Mouse (Mus musculus) cerebellum, adult 8-10 months (tissue): ENCODE data around the gene Wdr25.
A peak's percentile ranks its signal among the peaks of the same experiment; 100 is the strongest.
"Not testable (repeated sequence)": the region's sequence is repeated elsewhere in the genome, so short reads cannot be mapped to it uniquely, and the experiment has no call there.

Experiments
- DNase-seq: peaks from one replicate; pipeline ENCODE4 v3.0.0; 2022

Gene Wdr25

DNA sequence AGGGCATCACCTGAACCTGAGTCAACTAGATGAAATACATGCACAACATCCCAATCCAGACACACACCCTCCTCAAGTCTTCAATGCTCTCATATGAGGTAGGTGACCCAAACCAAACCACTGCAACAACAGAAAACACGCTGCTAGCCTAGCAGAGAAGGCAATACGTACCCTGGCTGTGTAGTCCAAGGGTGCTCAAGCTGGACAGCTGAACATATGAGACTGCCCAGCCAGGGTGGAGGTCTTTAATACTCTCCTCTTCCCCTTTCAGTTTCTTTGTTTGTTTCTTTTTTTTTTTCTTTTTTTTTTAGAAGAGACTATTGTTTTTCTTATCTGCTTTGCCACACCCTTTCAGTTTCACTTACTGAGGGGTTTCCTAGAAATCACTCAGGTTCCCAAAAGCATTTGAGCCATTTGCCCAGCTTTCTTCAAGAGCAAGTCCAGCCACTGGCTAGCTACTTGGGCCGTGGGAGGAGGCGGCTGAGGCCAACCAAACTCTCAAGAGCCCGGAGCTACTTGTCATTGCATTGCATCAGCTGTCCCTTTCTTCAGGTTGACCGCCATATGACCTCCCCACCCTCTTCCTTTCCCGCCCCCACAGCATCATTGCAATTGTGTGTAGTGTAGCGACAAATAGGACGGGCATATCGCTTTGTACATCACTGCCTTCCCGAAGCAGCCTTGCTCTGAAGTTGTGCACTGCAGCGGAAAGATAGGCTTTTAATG is at the start of gene Wdr25:
TSS of gene Wdr25 (plus strand) at position 643 of the 726 bp plus-strand sequence.
- DNase-seq = no peak

DNA sequence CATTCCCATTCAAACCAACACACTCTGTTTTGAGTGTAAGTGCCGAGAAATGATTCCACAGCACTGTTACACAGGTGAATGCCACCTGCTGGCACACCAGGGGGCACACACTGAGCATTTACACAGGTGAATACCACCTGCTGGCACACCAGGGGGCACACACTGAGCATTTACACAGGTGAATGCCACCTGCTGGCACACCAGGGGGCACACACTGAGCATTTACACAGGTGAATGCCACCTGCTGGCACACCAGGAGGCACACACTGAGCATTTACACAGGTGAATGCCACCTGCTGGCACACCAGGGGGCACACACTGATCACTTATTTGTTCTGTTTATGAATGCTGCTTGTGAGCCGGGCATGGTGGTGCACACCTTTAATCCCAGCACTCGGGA is 45.4 kb upstream of the Wdr25 start:
- DNase-seq = not testable (repeated sequence)

DNA sequence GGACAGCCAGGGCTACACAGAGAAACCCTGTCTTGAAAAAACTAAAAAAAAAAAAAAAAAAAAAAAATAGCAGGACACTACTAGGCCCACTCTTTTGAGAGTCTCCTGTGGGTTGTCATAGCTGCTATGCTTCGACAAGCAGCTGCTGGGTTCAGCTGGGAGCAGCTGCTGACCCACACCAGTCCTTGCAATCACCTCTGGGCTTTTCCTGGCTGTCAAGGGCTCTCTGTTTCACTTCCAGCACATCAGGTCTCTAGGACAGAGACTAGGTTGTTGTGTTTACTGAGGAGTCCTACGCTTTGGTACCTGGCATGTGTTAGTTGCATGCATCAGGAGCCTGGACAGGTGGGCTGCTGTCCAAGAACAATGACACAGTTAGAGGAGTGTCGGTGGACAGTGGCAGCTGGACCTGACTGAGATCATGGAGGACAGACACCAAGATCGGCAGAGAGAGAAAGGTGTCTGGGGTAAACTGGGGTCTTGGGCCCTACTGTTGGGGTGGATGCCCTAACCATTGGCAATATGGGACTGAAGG is 43.9 kb upstream of the Wdr25 start:
- no peak for DNase-seq

DNA sequence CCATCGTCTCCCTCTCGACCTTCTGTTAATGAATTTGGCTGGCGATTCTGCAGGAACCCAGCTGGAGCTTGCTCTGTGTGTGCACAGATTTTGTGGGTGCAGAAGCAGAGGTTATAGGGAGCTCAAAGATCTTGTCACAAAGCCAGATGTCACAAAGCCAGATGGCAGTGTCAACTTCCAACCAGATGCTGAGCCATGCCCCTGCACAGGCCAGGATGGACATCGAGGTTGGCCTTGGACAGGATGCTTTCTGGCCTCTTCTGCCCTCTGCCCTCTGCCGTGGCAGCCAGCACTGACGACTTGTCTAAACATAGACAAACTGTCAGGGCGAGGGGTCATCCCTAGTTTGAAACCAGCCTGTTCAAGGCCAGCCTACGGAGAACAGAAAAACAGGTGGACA is 43.3 kb upstream of the Wdr25 start:
- DNase-seq = no peak

DNA sequence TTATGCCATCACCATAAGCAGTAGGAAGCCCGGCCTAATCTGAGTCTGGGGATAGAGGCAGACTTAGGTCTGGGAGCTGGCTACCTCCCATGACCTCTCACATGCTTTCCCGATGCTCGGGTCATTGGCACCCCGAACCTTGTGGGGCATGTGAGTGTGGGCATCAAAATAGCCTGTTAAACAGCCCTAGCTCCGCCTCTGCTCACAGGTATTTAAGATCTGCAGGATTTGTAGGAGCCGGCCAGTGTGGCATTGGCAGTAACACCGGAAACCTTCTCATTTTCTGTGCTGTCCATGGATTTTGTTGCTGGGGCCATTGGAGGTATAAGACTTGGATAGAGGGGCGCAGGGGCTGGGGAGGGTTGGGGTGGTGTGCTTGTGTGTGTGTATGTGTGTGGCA is 42.5 kb upstream of the Wdr25 start:
- DNase-seq = no peak

DNA sequence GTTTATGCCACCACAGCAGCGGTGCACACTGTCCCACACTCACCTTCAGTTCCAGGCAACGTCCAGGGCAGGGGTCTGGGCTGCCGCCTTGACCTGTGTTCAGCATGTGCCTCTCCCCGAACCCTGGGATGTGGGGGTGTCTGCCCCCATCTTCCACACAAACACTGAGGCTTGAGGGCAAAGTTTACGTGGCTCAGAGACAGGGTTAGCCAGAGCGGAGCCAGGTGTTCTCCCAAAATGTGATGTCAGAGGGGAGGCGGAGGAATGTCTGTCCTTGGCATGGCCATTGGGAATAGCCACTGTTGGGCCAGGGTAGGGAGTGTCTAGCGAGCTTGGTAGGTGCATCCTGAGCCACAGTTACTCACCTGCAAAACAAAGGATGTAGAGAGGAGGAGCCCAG is 40.6 kb upstream of the Wdr25 start:
- DNase-seq = no peak

DNA sequence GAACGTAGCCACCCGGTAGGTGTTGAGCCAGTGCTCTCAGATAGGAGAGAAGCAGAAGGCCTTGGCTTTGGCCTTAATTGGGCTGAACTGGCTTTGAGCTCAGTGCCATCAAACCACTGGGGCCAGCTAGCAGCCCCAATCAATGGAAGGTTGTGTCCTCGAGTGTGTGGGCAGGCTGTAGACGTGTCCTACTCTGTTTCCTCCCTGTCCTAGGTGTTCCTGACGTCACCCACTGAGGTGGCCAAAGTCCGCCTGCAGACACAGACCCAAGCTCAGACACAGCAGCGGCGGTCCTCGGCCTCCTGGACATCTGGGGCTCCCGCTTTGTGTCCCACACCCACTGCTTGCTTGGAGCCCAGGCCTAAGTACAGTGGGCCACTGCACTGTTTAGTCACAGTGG is 38.4 kb upstream of the Wdr25 start:
- no peak for DNase-seq

DNA sequence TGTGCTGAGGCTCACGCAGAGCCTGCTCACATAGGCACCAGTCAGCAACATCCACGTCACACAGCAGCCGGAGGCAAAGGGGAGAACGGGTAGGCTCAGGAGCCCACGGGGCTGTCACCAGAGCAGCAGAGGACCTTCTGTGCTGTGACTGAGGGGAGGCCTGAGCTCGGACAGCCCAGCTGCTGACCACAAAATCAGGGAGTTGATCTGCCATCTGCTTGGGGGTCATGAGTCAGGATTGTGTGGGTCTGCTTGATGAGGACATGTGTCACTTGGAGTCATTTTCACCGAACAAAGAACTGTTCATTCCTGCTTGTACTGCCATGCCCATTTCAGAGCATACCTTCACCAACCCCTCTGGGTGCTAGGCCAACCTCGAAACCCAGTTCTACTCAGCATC is 37.2 kb upstream of the Wdr25 start:
- DNase-seq = no peak

DNA sequence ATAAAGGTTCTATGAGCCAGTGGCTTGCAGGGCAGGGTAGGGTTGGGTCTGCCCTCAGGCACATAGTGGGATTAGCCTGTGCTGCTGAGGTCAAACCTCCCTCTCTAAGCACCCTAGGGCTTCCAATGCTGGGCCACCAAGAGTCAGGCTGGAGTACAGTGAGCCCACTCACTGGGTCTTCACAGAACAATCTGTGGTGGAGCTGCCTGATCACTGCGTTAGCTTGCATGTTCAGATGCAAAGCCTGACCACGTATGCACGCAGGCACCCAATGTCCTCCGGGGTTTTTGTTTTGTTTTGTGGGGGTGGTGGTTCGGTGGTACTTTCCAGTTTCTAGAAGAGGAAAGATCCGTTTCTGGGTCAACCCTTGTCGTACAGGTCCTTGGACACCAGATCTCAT is 36.3 kb upstream of the Wdr25 start:
- DNase-seq = no peak

DNA sequence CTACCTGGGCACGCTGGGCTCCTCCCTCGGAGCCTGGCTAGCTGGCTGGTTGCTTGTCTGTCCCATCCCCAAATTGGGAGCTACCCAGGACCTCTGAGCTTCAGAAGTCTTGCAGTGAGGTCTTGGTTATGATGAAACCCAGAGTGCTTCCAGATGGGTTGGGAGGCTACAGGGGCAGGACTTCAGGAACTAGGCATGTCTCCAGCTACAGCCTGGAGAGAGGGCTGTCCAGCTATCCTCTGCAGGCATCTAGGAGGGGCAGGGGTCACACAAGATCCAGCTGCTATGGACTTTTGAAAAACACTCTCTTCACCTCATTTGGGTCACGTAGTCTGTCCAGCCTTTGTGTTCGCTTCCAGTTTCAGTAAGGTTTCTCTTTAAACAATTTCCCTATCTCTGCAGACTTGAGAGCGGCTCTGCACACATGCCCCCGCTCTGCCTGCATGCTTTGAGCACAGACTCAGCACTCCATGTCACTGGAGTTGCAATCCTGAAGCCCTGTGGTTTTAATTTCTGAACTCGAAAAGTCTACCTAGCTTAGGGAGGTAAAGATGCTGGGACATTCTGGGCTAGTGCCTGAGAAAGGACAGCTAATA is 35.7 kb upstream of the Wdr25 start:
- no peak for DNase-seq

DNA sequence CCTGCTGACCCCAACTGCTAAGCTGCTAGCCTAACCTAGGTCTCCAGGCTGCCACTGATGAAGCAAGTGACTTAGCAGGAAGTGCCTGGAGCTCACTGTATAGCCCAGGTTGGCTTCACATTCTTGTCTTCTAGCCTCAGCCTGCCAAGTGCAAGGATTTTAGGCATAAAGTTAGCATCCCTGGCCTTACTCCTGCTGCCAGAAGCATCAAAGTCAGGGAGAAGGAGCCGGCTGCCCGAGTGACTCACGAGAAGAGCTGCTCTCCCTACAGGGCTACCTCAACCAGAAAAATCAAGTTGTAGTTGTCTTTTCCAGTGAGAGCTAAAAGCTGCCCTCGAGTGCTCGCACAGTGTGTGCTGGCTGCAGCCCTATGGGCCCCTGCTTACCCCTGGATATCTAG is 34.9 kb upstream of the Wdr25 start:
- DNase-seq = no peak

DNA sequence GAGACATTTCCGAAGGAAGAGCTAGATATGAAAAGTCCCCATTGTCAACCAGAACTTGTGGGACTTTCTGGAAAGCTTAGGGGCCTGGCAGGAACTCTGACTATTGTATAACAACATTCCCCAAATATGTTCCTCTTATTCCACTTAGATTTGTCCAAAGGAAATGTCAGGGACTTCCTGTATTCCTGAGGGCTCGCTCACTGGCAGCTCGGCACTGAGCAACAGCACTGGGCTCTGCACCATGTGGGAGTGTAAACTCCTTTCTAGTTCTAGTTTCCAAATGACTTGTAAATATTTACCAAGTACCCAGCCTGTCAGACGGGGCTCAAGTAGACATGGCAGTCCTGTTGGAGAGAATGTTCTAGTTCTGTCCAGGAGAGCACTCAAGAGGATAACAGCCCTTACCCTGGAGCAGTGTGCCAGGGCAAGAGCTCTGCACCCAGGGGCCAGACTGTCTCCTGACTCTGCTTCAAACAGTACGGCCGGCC is 28.4 kb upstream of the Wdr25 start:
- no peak for DNase-seq

DNA sequence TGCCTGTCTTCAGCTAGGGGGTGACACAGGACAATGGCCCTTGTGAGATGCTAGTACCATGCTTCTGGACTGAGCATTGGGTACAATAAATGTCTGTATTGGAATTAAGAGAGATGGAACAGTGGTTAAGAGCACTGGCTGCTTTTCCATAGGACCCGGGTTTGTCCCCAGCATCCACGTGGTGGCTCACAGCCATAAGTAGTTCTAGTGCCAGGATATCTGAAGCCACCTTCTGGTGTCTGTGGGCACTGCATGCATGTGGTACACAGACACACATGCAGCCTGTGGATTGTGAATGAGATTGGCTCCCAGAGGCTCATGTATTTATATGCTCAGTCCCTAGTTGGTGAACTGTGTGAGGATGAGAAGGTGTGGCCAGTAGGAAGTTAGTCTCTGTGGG is 23.9 kb upstream of the Wdr25 start:
- DNase-seq = no peak

DNA sequence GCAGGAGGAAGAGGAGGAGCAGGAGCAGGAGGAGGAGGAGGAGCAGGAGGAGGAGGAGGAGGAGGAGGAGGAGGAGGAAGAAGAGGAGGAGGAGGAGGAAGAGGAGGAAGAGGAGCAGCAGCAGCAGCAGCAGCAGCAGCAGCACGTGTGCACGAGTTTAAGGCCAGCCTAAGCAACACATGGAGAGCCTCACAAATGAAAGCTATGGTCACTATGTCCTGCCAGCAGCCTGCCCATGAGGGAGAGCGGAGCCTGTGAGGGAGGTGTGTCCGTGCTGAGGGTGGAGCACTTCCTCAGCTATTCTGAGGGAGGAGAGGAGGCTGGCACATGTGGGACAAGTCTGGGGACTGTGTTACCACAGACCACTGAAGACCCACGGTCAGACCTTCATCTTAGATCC is 20.3 kb upstream of the Wdr25 start:
- DNase-seq = no peak

DNA sequence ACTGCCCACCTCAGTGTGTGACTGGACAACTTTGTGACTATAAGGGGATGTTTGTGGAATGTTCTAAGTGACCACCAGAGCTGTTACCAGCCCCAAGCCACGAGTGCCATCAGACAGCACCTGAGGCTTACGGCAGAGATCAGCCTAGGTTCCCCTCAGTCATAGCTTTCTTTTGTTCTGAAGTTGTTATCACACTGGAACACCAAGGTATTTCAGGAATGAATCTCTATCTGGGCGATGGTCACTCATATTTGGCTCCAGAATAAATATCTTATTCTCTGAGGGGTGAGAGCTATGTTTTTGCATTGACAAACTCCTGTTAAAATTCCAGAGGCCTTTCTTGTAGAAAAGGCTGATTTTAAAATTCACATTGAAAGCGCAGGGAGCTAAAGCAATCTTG is 14.3 kb upstream of the Wdr25 start:
- no peak for DNase-seq

DNA sequence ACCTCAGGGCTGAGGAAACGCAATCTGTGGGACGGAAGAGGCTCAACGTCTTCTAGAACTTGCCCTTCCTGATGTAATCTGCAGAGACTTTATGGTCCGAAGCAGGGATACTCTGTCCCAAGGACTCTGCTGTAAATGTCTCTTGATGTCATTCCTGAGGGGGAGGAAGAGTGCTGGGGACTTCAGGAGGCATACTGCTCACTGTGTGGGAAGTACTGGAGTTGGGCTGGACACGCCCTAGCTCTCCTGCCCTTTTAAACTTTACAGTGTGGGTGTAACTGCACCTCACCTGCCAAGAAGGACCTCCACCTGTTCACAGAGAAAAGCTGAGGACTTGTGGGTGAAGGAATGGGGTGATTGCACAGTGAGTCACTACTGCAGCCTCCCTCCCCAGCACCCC is 12.8 kb upstream of the Wdr25 start:
- DNase-seq = no peak

DNA sequence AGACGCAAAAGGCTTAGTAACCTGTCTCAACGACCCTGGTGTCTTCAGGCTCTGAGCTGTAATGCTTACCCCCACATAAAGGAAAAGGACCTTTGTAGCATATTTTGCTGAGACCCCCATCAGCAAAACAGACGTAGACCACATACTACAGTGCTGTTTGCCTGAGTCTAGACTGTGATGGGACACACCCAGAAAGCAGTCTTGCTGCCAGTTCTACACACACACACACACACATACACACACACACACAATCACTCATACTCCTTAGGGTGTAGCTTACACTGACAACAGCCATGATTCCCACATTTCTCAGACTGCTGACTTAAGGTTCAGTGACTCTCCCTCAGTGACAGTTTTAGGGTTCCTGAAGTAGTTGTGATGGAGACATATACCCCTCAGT is 12.2 kb upstream of the Wdr25 start:
- DNase-seq = no peak

DNA sequence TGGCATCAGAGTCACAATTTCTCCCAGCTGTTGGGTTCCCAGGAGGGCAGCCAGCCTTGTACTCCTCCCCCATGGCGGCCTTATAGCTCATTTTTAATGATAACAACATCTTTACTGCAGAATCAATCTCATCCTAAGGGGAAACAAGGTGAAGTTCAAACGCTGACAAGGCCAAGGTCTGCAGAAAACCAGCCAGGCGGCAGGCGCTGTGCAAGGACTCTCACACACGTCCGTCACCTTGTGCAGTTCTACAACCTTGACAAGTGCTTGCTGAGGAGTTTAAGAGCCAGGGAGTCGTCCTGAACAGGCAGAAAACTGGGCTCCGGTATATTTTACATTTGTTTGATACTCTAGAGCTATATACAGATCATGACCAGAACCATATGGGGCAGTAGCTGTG is 10.7 kb upstream of the Wdr25 start:
- DNase-seq = no peak

DNA sequence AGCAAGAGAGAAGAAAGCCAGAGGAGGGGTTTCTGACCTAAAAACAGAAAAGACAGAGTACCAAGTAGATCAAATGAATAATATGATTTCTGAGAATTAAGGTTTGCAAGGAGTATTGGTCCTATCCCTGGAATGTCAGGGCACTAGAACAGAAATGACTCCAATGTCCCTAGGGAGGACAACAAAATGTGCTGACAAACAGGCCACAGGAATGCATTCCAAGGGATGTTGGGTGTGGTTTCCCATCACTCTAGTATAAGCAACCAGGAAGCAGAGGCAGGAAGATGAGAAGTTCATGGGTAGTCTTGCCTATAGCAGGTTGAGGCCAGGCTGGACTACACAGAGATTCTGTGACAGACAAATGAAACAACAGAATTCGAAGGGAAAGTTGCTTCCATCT is 7.5 kb upstream of the Wdr25 start:
- no peak for DNase-seq

DNA sequence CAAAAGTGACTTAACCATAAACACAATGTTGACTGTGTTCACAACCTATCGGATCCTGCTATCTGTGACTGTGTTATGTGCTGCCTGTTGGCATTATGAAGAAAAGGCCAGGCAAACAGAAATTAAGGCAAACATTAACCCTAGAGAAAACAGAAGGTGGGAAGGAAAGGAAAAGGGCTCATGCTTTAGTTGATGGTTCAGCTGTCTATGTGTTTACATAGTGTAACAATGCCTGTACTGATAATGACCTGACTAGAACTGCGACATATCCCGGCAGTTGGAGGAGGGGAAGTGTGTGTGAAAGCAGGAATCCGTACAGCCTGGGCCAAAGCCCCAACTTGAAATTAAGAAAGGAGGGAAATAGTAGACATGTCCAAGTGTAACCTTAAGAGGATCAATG is 6.4 kb upstream of the Wdr25 start:
- DNase-seq = no peak

DNA sequence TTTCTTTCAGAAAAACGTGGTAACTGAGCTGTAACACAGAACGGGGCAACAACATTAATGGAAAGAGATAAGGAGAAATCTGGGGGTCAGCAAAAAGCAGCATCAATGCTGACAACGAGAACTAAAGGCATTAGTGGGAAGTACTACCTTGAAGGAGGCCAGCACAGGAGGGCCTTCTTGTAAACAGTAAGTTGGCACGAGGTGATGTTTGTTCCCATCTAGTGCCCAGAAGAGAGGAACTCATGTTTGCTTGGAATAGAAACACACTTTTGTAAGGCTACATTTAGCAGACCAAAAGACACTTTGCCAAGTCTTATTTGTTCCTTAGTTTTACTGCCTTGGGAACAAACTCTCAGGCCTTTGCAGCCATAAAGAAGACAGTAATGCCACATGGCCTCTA is 4.8 kb upstream of the Wdr25 start:
- DNase-seq = no peak

DNA sequence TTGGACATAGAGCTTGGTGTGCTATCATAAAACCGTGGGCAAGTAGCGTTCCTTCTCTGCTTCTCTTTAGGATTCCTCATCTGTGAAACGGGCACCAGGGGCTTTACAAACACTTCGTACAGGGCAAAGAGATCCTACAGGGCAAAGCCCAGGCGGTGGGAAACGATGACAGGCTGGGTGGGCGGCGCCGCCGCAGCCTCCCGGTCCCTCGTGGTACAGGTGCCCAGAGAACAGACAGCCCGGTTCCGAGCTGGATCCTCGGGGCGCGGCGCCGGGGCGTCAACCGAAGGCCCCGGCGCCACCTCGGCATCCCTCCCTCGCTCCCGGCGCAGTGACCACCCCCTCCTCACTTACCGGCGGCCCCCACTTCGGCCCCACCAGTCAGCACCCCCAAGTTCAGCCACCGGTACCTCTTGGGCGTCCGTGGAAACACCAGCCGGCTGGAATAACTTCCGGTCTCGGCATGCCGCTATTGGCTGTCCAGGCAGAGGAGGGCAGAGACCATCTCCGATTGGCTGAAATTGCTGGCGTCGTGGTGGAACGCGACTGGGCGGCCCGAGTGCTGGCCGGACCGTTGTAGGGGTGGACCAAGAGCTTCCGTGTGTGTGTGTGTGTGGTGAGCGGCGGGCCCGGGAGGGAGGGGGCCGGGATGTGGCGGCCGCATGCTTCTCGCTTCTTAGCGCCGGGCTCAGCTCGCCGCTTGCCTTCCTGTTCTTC is 442 bp downstream of the Wdr25 start, which contains the start of gene Wars:
TSS of gene Wars (minus strand) at position 460 of the 717 bp plus-strand sequence.
- DNase-seq = peak; percentile 94

DNA sequence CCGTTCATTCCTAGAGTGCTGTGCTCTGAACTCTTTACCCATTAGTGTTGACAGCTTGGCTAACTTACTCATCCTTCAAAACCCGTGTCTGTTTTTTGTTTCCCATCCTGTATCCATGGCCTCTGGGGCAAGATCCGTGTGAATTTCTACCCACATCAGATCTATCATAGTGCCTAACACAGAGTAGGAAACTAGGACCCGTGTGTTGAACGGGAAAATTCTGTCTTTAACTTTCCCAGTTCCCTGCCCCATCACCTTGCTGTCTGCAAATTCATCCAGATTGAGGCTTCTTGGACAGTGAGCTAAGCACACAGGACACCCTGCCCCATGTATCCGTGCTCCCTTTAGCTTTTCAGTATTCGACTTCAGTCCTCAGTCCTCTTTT is 993 bp downstream of the Wdr25 start:
- no peak for DNase-seq

DNA sequence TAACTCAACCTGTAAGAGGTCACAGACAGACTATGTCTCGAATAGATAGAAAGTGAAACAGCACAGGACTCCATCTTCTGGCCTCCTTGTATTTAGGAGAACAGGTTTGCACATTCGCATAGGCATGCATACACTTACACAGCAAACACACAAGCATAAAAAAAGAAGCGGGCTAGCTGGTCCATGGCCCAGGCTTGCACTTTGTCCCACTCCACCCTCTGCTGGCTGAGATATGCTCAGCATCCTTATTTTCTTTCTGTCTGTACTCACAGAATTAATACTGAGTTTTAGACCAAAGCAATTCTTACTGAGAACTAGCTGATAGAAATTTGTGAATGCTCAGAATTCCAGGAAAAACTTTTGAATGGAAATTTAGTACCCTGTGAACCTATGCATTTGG is 2.6 kb downstream of the Wdr25 start:
- no peak for DNase-seq
